Mouse (Mus musculus) layer of hippocampus, adult 9-10 months (tissue): ENCODE measurements around the gene Eif3l.

Source experiments
- DNase-seq: peaks from one replicate; pipeline ENCODE4 v3.0.0; 2022; ENCODE audit warnings: low spot score

The Eif3l gene

DNA sequence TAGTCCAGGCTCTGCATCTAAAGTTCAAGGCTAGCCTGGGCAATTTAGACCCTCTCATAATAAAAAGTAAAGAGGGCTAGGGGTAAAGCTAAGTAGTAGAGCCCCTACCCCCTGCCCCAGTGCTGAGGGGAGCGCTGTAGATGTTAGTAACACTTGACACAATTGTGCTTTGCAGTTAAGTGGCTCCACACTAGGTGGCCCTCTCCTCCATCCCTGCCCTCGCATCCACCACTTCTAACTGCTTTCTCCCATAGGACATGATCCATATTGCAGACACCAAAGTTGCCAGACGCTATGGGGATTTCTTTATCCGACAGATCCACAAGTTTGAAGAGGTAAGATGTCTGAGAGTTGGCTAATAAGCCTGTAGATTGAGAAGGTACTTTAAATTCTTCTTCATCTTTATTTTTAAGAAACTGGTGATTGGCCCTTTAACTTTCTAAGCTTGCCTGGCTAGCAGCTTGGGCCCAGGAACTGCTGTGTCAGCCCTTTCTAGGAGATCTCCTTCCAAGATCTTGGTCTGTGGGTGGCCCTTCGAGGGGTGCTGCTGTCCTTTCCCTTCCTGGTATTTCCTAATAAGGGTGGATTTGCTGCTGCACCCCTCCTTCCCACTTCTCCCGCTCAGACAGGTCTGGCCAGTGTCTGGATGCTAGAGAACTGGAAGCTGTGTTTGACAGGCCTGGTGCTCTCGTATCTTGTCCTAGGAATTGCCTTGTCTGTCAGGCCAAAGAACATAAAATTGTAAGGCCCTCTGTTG, 18.3 kb downstream of the Eif3l start:
- DNase-seq: no peak

- DNase-seq: no peak
These were observed 20.5 kb downstream of the Eif3l start for GRCm38 (mm10) chr15:79095483-79095882.

- DNase-seq: no peak
These were observed 21.6 kb downstream of the Eif3l start for GRCm38 (mm10) chr15:79096556-79096955.

- no peak for DNase-seq
These were observed 22.2 kb downstream of the Eif3l start for GRCm38 (mm10) chr15:79097135-79097534.

DNA sequence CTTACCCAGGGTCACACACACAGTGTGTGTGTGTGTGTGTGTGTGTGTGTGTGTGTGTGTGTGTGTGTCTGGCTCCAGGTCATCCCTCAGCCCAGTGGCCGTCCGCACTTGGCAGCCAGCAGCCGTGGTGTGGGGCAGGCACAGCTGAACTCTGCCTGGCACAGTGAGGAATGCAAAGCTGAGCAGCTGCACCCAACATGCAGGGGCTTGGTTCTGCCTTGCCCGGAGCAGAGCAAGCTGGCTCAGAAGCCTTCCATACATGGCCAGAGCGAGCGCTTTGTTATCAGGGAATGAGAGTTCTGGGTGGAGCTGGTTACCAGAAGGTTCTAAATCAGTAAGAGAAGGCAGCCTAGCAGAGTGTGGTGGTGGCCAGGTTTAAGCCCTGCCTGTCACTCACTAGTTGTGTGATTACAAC, 22.6 kb downstream of the Eif3l start:
- DNase-seq: no peak

DNA sequence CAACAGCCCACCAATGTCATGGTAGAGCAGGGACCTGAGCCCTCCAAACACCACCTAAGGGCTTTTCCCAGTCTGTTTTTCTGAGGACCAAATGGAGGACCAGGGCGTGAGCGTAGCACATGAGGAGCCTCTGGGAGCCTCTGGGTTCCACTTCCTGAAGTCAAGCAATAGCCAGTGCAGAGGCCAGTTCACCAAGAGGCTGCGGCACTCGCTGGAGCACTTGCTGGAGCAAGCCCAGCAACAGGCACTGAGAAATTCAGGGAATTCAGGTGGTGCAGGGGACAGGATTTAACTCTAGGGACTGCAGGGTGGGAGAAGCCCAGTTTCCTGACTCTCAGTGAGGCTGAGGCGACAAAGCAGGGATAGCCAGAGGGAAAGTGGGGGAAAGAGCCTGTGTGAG, 23.2 kb downstream of the Eif3l start:
- no peak for DNase-seq

- no peak for DNase-seq
These were observed 23.9 kb downstream of the Eif3l start for GRCm38 (mm10) chr15:79098868-79099267.

DNA sequence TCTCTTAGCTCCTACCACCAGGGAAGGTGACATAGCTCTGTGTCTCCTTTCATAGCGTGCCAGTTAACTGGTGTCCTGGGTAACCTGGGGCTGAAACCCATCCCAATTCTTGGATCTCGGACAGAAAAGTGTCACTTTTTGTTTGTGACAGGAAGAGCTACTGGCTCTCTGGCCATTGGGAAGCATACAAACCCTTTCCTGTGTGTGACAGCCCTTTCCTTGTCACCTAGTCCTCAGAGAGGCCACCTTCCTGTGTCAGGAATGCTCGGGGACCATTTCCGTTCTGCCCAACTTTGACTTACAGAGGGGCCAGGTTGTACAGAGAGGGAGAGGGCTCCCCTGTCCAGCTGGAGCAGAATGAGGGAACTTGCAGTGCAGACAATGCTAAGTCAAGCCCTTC, 24.5 kb downstream of the Eif3l start:
- no peak for DNase-seq

GRCm38 (mm10) chr15:79100391-79100790, 25.4 kb downstream of the Eif3l start:
- DNase-seq: no peak

DNA sequence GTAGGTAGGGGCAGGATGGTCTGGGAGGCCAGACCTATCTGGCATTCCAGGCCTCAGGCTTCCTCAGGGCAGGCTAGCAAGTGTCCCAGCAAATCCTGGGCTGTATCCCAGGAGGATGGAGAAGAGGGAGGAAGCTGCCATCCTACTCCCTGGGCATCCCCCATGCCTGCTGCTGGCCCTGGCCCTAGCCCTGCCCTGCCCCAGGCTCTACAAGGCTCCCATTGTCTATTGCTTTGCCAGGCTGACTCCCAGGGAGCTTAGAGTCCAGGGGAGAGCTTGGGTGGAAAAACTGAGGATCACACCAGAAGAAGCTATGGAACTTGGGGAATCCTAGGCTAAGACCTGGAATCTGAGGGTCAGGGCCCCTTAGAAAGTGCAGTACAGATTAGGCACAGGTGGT, 26.6 kb downstream of the Eif3l start:
- DNase-seq: no peak

DNA sequence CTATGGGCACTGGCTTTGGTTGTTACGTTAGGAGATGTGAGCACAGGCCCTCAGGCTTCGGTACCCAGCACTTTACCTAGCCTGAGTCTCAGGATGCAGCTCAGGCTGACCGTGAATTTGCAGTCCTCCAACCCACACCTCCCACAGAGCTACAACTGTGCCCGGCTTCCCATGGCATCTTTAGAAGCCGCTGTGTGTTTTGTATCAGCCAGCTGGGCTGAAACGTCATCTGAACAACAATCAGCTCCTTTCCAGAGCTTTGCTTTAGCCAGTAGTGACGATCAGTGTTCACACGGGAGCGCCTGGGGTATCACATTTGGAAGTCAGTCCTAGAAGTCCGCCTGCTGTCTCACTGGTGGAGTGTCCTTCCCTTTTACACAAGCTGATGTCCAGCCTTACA, 28.3 kb downstream of the Eif3l start:
- no peak for DNase-seq

- DNase-seq: no peak
These were observed 30.8 kb downstream of the Eif3l start for GRCm38 (mm10) chr15:79105804-79106203.

GRCm38 (mm10) chr15:79107966-79108365, 33.0 kb downstream of the Eif3l start:
- DNase-seq: no peak

- no peak for DNase-seq
These were observed 33.7 kb downstream of the Eif3l start, which contains the start of gene Micall1 for GRCm38 (mm10) chr15:79108421-79109320. Gene Micall1 (plus strand): TSS chr15:79108898.

DNA sequence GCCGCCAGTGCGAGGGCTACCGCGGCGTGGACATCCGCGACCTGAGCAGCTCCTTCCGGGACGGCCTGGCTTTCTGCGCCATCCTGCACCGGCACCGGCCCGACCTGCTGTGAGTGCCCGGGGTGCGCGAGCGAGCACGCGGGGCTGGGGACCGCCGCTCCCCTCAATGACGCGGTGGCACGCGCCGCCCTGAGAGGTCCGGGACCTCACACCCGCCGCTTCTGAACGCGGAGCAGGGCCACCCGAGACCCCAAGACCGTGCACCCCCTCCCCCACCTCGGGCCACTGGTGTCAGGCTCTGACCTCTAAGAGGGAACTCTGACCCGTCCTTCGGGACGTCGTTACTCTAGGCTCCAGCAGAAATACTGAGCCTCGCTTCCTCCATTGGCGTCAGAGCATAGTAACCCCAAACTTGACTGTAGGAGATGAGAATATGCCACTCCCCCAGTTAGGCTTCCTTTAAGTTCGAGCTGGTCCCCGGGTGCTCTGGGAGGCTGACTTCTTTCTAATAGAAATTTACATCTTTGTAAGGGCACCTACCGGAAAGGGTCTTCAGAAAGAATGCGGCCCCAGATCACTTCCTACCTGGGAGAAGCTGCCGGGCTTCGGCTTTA, 34.4 kb downstream of the Eif3l start:
- DNase-seq: no peak

DNA sequence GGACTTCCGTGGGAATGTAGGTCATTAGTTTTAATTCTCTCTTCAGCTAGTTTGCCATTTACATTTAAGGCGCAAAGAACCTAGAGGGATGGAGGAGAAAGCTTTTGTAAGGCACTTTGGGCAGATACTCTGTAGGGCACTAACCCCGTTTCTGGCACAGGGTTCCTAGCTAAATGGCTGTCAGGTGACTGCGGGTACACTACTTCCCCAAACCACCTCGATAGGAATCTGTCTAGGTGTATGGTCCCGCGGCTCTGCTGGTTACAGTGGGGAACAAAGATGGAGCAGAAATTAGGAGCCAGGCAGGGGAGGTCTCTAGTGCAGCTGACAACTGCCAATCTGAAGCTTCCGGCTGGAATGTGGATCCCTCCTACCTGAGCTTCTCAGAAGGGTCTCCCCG, 35.1 kb downstream of the Eif3l start:
- no peak for DNase-seq

DNA sequence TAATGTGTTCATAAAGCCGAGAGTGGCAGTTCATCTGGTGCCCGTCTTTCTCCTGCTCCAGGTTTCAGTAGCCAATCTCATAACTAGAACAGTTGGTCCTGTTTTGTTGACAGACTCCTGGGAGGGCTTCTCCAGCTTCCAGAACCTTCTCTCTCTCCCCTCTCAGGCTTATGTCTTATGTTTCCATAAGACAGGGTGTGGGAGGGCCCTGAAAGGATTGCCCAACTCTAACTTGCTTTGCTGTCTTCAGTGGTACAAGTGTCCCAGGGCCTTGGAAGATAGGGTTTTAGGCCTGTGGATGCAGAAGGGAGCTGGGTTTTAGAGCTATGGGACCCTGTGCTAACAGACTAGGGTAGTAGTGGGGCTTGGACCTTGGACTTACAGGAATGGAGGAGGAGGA, 35.5 kb downstream of the Eif3l start:
- no peak for DNase-seq

DNA sequence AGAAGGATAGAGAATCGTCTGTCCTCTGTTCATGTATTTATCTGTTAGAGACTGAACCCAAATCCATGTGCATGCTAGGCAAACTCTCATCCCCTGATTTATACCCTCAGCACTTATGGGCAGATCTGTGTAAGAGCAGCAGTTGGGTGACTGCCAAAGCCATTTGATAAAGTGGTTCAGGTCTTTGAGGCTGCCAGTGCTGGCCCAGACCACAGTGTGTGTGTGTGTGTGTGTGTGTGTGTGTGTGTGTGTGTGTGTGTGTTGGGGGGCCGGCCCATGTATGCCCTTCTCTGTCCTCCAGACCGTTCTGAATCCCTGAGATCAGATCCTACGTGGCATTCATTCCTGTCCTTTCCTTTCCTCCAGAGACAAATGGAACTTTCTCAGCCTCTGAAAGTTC, 36.8 kb downstream of the Eif3l start:
- no peak for DNase-seq

GRCm38 (mm10) chr15:79115276-79115675, 40.3 kb downstream of the Eif3l start:
- no peak for DNase-seq

DNA sequence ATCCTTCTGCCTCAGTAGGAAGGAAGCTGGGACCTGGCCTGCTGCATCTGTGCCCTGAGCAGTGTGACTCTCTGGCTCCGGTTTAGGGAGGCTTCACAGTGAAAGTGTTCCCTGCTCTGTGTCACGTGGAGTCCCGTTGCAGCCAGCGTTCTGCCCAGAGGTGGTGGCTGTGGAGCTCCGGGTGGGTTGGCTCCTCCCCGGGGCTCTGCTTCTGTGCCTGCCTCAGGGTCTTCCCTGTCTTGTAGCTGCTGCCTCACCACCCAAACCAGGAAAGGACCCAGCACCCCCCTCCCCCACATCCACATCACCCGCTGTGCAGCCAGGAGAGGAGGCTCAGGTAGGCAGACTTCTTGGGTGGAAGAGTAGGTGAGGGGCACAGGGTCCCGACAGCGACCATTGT, 44.5 kb downstream of the Eif3l start:
- DNase-seq: no peak

GRCm38 (mm10) chr15:79122119-79122518, 47.1 kb downstream of the Eif3l start:
- DNase-seq: no peak

DNA sequence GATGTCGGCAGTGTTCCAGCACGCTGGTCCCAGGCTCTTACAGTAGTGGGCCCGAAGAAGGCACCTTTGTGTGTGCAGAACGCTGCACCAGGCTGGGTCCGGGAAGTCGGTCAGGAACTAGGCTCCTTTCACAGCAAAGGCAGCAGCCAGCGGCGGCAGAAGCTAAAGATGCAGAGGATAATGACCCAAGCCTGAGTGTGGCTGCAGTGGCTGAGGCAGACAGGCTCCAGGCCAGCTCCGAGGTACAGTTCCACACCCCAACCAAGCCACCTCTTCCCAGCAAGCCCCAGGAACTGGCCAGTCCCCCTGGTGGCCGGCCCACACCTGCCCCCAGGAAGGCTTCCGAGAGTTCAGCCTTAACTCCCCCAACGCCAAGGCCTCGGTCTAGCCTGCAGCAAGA, 47.6 kb downstream of the Eif3l start:
- DNase-seq: no peak

DNA sequence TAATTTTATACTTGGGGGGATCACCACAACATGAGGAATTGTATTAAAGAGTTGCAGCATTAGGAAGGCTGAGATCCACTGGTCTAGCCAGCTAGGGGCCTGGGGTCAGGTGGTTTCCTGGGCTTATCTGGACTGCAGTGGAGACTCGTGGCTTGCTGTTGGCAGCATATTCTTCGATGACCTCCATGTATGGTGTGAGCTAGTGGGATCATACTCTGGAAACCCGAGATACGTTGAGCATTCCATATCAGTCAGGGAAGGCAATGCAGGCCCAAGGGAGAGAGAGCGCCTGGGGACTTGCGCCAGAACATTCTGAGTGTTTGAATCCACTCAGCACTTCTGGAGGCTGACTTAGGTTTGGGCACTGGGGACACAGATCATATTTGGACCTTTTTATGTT, 48.8 kb downstream of the Eif3l start:
- no peak for DNase-seq
